Mouse (Mus musculus) kidney, postnatal 10 days (tissue): Measurements from ENCODE around the gene Fads3.
A peak's percentile ranks its signal among the peaks of the same experiment; 100 is the strongest.

Experiments
- DNase-seq: peaks from one replicate; pipeline ENCODE4 v3.0.0; 2021; ENCODE audit warnings: mixed read lengths

Fads3 gene

DNA sequence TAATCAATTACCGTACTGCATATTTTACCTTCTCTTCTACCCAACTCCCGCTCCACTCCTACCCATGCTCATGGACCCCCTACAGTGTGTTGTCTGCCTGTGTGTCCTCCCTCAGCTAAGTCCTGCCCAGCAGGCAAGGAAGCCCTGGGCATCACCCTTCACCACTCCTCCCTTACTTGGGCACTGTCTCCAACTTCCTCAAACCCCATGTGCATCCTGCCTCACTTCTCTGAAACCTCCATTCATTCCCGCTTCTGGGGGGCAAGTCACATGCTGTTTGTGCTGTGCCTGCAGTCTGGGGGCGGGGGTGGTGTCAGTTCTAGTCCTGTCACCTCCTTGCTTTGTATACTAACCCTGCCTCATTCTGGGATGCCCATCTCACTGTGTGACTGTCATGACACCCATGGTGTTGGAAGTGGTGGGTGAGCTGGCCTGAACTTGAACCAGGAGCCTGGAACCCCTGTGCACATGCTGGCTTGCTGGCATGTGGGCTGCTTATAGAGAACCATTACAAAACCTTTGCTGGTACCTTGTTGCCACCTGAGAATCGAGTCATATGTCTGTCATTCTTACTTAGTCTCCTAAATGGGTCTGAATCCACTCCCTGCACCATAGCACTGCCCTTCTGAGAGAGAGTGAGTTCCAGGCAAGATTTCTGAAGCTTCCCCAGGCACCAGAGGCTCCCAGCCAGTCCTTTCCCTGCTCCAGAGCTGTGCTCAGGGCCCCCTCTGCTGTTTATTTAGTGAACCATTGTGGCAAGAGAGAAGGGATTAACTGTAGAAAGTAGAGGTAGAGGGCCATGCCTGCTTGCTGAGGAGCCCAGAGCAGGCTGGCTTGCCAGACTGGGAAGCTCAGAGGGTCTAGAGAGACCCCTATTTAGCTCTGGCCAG lies 18.7 kb upstream of the Fads3 start:
- DNase-seq = peak; percentile 76

DNA sequence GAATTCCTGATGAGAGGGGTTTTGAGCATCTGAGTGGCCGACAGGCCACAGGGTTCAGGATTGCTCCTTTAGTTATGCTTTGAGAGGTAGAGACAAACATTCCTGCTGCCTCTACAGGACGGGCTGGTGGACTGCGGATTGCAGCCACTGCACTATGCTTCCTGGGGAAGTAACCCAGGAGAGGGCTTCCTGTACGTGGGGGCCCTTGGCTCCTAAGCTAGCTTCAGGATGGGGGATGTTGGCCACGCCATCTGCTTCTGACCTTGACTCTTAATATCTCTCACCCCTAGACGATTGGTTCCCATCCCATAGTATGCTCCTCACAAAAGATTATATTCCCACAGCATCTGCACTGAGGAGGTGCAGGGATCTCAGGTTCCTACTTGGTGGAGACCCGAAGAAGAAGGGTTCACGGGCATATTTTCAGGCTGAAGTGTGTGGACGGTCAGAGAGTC lies 18.0 kb upstream of the Fads3 start:
- peak; percentile 56 for DNase-seq

DNA sequence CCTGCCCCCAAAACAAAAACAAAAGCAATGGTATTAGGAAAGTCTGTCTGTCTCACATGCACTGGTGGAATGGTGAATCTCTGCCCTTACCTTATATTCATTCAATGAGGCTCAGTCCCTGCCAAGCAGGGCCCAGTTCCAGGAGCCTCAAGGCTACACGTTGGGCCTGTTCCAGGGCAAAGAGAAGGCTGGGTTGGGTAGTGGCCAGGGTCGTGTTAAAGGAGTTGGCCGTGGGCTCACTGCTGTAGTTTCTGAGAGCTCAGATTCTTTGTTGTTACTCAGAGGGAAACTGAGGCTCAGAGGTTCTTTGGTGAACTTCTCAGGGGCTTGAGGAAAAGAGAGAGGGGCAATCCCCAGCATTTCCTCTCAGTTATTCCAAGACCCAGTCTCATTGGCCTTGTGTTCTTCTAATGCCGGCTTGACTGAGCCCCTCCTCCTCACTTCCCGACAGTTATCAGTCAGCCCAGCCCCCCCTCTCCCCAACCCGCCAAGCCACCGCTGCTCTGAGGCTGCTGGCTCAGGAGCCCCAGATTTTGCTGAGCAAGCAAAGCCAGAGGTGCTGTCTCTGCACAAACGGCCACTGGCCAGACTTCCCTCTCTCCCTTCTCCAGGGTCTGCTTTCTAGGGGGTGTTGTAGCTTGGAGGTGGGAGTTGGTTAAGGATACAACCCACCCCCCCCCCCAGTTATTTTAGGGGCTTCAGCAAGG lies 16.0 kb upstream of the Fads3 start:
- DNase-seq = peak; percentile 88

DNA sequence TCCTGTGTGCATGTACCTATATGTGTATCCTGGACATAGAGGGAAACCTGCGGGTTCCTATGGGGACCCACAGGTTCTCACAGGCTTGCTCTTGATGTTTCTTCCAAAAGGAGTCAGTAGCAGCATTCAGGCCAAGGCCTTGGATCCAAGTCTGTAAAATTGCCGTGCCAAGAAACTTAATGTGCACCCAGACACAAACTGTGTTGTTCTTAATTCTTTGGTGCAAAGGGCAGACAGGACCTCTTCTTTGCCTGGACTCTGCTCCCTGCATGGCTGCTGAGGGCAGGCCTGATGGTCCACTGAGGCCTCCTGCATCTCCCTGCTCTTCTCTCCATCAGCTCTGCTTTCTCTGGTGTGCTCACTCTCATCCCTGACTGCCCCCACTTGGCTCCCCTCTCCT lies 11.6 kb upstream of the Fads3 start:
- no peak for DNase-seq

GRCm38 (mm10) chr19:10033211-10033973 lies 8.0 kb upstream of the Fads3 start:
- DNase-seq = peak; percentile 71

GRCm38 (mm10) chr19:10034356-10034755 lies 7.0 kb upstream of the Fads3 start:
- DNase-seq = no peak

DNA sequence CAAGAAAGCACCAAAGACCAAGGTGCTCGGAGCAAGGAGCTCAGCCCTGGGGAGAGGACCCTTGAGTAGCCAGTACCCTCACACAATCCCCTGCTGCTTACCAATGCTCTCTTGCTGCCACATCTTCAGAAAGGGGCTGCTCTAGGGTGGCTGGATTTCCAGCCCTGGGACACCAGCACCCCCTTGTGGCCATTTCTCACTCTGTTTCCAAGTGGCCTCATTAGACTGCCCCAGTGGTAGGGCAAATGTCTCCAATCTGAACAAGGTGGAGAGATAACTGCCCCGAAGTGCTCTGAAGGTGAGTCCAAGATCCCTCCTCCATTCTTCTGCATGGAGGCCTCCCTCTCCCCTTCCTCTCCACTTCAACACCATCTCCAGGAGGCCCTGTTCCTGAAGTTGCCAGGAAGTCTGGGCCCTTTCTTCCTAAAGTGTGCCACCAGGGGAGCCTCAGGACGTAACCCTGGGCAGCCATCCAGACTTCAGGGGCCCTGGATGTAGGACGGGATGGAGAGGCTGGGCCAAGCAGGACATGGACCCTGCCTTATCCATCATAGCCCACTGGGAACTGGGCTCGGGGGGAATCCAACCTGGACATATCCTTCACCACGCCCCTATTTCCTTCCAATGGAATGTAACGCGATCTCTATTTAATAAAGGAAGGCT lies 6.5 kb upstream of the Fads3 start:
- DNase-seq = peak; percentile 92

- peak; percentile 75 for DNase-seq
These were observed 3.8 kb upstream of the Fads3 start for GRCm38 (mm10) chr19:10037534-10037933.

- no peak for DNase-seq
These were observed 3.0 kb upstream of the Fads3 start for GRCm38 (mm10) chr19:10038364-10038763.

GRCm38 (mm10) chr19:10038910-10039309 lies 2.5 kb upstream of the Fads3 start:
- peak; percentile 79 for DNase-seq

- DNase-seq = peak; percentile 59
These were observed 1.8 kb upstream of the Fads3 start for GRCm38 (mm10) chr19:10039615-10040014.

GRCm38 (mm10) chr19:10040866-10041387 lies 442 bp upstream of the Fads3 start:
- no peak for DNase-seq

DNA sequence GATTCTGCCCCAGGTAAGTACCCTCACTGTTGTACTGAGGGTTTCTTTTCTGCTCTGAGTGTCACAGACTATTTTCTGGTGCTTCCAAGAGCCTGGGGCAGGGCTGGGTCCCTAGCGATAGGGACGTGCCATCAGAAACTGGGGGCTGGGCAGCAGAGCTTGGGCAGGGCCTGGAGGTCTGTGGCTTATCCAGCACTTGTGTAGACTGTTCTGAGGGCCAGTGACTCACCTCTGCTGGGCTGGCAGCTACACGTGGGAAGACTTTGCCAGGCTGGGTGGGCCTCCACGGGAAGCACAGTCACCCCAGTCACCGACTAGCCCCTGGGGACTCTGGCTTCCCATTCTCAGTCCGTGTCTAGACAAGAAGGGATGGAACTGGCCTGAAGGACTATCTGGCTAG lies 863 bp downstream of the Fads3 start:
- no peak for DNase-seq

DNA sequence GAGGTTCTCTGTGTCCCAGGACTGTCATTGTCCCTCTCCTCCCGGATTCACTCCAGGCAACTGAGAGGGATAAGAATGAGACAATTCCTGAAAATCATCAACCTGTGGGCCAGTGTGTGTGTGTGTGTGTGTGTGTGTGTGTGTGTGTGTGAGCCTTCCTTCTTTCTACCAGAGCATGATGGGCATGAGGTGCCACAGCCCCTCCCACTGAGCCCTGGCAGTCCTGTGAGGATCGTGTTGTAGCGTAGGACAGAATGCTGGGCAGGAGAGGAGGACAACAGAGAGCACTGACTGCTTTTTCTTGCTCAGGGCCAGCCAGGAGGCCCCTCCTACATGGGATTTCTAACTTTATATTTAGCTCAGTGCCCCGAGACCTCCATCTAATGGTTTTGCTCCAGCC lies 1.4 kb downstream of the Fads3 start:
- DNase-seq = no peak

DNA sequence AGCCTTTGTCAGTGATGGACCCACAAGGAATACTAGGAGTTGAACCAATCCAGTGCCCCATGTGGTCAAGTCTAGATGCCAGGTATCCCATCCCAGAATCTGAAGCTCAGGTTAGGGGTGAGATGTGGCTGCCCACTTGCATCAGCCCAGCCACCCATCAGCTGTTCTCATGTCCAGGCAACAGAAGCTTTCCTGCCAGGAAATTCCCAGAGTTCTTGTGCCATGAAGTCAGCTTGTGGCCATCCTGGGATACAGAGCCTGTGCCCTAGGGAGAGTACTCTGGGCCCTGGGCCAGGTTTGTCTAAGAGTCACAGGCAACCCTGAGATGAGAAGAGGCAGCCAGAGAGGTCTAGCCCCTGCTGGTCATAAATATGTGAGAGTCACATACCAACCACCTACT lies 2.3 kb downstream of the Fads3 start:
- DNase-seq = peak; percentile 70

- no peak for DNase-seq
These were observed 4.3 kb downstream of the Fads3 start for GRCm38 (mm10) chr19:10045707-10046106.

- DNase-seq = peak; percentile 59
These were observed 5.0 kb downstream of the Fads3 start for GRCm38 (mm10) chr19:10046346-10046745.

- no peak for DNase-seq
These were observed 5.6 kb downstream of the Fads3 start for GRCm38 (mm10) chr19:10046983-10047382.

- no peak for DNase-seq
These were observed 8.2 kb downstream of the Fads3 start for GRCm38 (mm10) chr19:10049533-10049932.

- DNase-seq = no peak
These were observed 9.1 kb downstream of the Fads3 start for GRCm38 (mm10) chr19:10050438-10050837.

GRCm38 (mm10) chr19:10052698-10053097 lies 11.3 kb downstream of the Fads3 start:
- no peak for DNase-seq

GRCm38 (mm10) chr19:10053692-10054260 lies 12.4 kb downstream of the Fads3 start:
- DNase-seq = peak; percentile 45
